Mouse (Mus musculus) lung, postnatal 4 days (tissue): ENCODE results near the gene Itk.
"Not testable (repeated sequence)": the region's sequence is repeated elsewhere in the genome, so short reads cannot be mapped to it uniquely, and the experiment has no call there.

Experiments used
- DNase-seq, 2 experiments: peaks; one replicate each; pipeline ENCODE4 v3.0.0; 2021

The Itk gene

GRCm38 (mm10) chr11:46389336-46390117 is at the start of gene Itk:
TSS of gene Itk (minus strand) at chr11:46389515.
- DNase-seq, result peak in 1 of 2 experiments; percentile 10

GRCm38 (mm10) chr11:46437459-46438000 is 48.2 kb upstream of the Itk start:
- no peak for DNase-seq

GRCm38 (mm10) chr11:46436760-46437458 is 47.6 kb upstream of the Itk start, which contains the start of gene Med7:
TSS of gene Med7 (plus strand) at chr11:46436925.
- DNase-seq, result peak; percentile 94 to 96

- no peak for DNase-seq
These were observed 46.0 kb upstream of the Itk start for GRCm38 (mm10) chr11:46435363-46435762.

GRCm38 (mm10) chr11:46431129-46431528 is 41.8 kb upstream of the Itk start:
- peak; percentile 26 to 79 for DNase-seq

GRCm38 (mm10) chr11:46430123-46430522 is 40.8 kb upstream of the Itk start:
- DNase-seq, result no peak

- DNase-seq, result not testable (repeated sequence)
These were observed 38.8 kb upstream of the Itk start for GRCm38 (mm10) chr11:46428131-46428530.

GRCm38 (mm10) chr11:46421086-46421888 is 32.0 kb upstream of the Itk start:
- DNase-seq, result no peak

GRCm38 (mm10) chr11:46418860-46419259 is 29.5 kb upstream of the Itk start:
- no peak for DNase-seq

GRCm38 (mm10) chr11:46418438-46418837 is 29.1 kb upstream of the Itk start:
- DNase-seq, result no peak

- no peak for DNase-seq
These were observed 20.8 kb upstream of the Itk start for GRCm38 (mm10) chr11:46410018-46410563.

GRCm38 (mm10) chr11:46406721-46407120 is 17.4 kb upstream of the Itk start:
- DNase-seq, result no peak

- no peak for DNase-seq
These were observed 15.7 kb upstream of the Itk start for GRCm38 (mm10) chr11:46404986-46405385.

GRCm38 (mm10) chr11:46401555-46401954 is 12.2 kb upstream of the Itk start:
- no peak for DNase-seq

- DNase-seq, result peak; percentile 13 to 40
These were observed 9.6 kb upstream of the Itk start for GRCm38 (mm10) chr11:46398933-46399383.

GRCm38 (mm10) chr11:46398473-46398872 is 9.2 kb upstream of the Itk start:
- no peak for DNase-seq

- no peak for DNase-seq
These were observed 8.6 kb upstream of the Itk start for GRCm38 (mm10) chr11:46397900-46398299.

GRCm38 (mm10) chr11:46396860-46397179 is 7.5 kb upstream of the Itk start:
- no peak for DNase-seq

GRCm38 (mm10) chr11:46396167-46396859 is 7.0 kb upstream of the Itk start, which contains the start of gene Fam71b:
TSS of gene Fam71b (plus strand) at chr11:46396559.
- peak; percentile 10 to 35 for DNase-seq

GRCm38 (mm10) chr11:46395698-46396097 is 6.4 kb upstream of the Itk start:
- DNase-seq, result no peak

GRCm38 (mm10) chr11:46395088-46395487 is 5.8 kb upstream of the Itk start:
- no peak for DNase-seq

GRCm38 (mm10) chr11:46393413-46393812 is 4.1 kb upstream of the Itk start:
- DNase-seq, result no peak
